Mouse (Mus musculus): ENCODE measurements around the gene Shld2. TPM values are rescaled to one million over a fixed set of nuclear protein-coding genes. Genes with fewer than 3 reads are reported as not detected.
A peak's percentile ranks its signal among the peaks of the same experiment; 100 is the strongest.

The Shld2 gene
- polyA plus RNA-seq, 1 experiment from 2014 or later: 13.6 TPM

DNA sequence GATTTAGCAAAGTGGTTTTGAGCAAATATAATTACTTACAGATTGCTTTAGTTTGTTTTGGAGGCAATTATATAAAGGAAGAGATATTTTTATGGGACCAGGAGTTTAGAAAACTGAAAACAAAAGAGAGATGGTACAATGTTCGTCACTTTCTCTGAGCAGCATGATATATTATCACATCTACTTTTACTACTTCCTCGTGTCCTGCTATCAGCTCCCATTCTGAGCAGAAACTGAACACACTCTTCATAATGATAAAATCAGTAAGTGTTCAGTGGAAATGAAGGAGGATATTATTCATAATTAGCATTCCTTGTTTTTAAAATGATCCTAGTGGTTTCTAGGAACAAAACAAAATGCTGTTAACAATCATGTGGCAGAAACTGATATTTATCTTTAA lies 21.9 kb downstream of the Shld2 start:
- Histone ChIP-seq H3K4me2 (ENCODE audit: low read depth, low read length) (no peak overlapping the region), H3K27ac (ENCODE audit: low read depth) (no peak overlapping the region), H3K9me3 (ENCODE audit: low read length) (no peaks in the 10 kb centered on the region), H3K4me1 (ENCODE audit: insufficient read depth) (no peaks in the 10 kb centered on the region; the same call in 1 of the 2 replicates), H3K27me3 (ENCODE audit: insufficient read depth, low read length) (no peaks in the 10 kb centered on the region), H3K4me3 (ENCODE audit: low read depth, low read length) (no peak overlapping the region), H3K36me3 (replicated peaks; ENCODE audit: insufficient read depth, low read length) (no peaks in the 10 kb centered on the region), H3K9ac (replicated peaks) (no peak overlapping the region)
- 39% methylated on average over 2 of the region's 2 CpGs for WGBS (ENCODE audit: insufficient replicate concordance)
- ATAC-seq: no peak
- TF ChIP-seq CTCF (IDR thresholded peaks at IDR 0.05; ENCODE audit: low read depth): no peak
- no peak for TF ChIP-seq EP300 (IDR thresholded peaks at IDR 0.05; ENCODE audit: low read depth)
- no peak for DNase-seq

- DNase-seq (no peak), ATAC-seq (no peak)
- TF ChIP-seq EP300 (IDR thresholded peaks at IDR 0.05; ENCODE audit: low read depth) (no peak), CTCF (IDR thresholded peaks at IDR 0.05; ENCODE audit: low read depth) (no peak)
- no peak overlapping the region for H3K4me3 ChIP-seq (ENCODE audit: low read depth, low read length)
- H3K4me2 ChIP-seq (ENCODE audit: low read depth, low read length): no peak overlapping the region
- H3K4me1 ChIP-seq (ENCODE audit: insufficient read depth): no peaks in the 10 kb centered on the region
- 83% methylated on average over 5 of the region's 5 CpGs for WGBS (ENCODE audit: insufficient replicate concordance)
- H3K27me3 ChIP-seq (ENCODE audit: insufficient read depth, low read length): no peaks in the 10 kb centered on the region
- no peak overlapping the region for H3K9ac ChIP-seq (replicated peaks)
- H3K36me3 ChIP-seq (replicated peaks; ENCODE audit: insufficient read depth, low read length): no peaks in the 10 kb centered on the region
- no peaks in the 10 kb centered on the region for H3K9me3 ChIP-seq (ENCODE audit: low read length)
- H3K27ac ChIP-seq (ENCODE audit: low read depth): no peak overlapping the region
Measured at GRCm38 (mm10) chr14:34281736-34282269, 28.5 kb downstream of the Shld2 start.

- Histone ChIP-seq H3K4me2 (ENCODE audit: low read depth, low read length) (no peak overlapping the region), H3K4me3 (ENCODE audit: low read depth, low read length) (no peak overlapping the region), H3K27ac (ENCODE audit: low read depth) (no peak overlapping the region), H3K4me1 (ENCODE audit: insufficient read depth) (no peaks in the 10 kb centered on the region), H3K9me3 (ENCODE audit: low read length) (no peaks in the 10 kb centered on the region), H3K36me3 (replicated peaks; ENCODE audit: insufficient read depth, low read length) (no peaks in the 10 kb centered on the region), H3K9ac (replicated peaks) (no peak overlapping the region), H3K27me3 (ENCODE audit: insufficient read depth, low read length) (no peaks in the 10 kb centered on the region)
- WGBS (ENCODE audit: insufficient replicate concordance): 55% methylated on average over 2 of the region's 2 CpGs
- TF ChIP-seq CTCF (IDR thresholded peaks at IDR 0.05; ENCODE audit: low read depth) (no peak), EP300 (IDR thresholded peaks at IDR 0.05; ENCODE audit: low read depth) (no peak)
- no peak for ATAC-seq
- DNase-seq: no peak
Measured at GRCm38 (mm10) chr14:34280798-34281197, 29.5 kb downstream of the Shld2 start.

DNA sequence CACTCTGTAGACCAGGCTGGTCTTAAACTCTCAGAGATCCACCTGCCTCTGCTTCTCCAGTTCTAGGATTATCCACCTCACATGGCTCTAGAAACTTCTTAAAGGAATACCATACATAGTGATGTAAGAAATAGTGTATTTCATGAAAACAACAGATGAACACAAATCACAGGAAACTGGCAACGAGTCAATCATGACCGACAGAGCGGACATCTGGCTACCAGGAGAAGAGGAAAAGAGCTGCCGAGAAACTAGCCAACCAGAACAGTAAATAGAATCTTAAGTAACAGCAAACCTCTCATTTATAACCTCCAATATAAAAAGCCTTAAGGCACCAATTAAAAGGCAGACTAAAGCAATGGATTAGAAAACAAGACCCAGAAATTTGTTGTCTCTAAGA lies 30.6 kb downstream of the Shld2 start:
- Histone ChIP-seq H3K4me3 (ENCODE audit: low read depth, low read length) (no peak overlapping the region), H3K27ac (ENCODE audit: low read depth) (no peak overlapping the region), H3K9me3 (ENCODE audit: low read length) (no peaks in the 10 kb centered on the region), H3K36me3 (replicated peaks; ENCODE audit: insufficient read depth, low read length) (no peaks in the 10 kb centered on the region), H3K4me2 (ENCODE audit: low read depth, low read length) (no peak overlapping the region), H3K9ac (replicated peaks) (no peak overlapping the region), H3K4me1 (ENCODE audit: insufficient read depth) (no peaks in the 10 kb centered on the region), H3K27me3 (ENCODE audit: insufficient read depth, low read length) (no peaks in the 10 kb centered on the region)
- DNase-seq (no peak), ATAC-seq (no peak)
- TF ChIP-seq CTCF (IDR thresholded peaks at IDR 0.05; ENCODE audit: low read depth) (no peak), EP300 (IDR thresholded peaks at IDR 0.05; ENCODE audit: low read depth) (no peak)
- 72% methylated on average over 4 of the region's 4 CpGs for WGBS (ENCODE audit: insufficient replicate concordance)

- Histone ChIP-seq H3K27ac (ENCODE audit: low read depth) (peak overlapping the region; percentile 49), H3K9ac (replicated peaks) (no peak overlapping the region)
- TF ChIP-seq EP300 (IDR thresholded peaks at IDR 0.05; ENCODE audit: low read depth) (peak; percentile 40; the same call in 1 of the 2 replicates), CTCF (IDR thresholded peaks at IDR 0.05; ENCODE audit: low read depth) (no peak)
Measured at GRCm38 (mm10) chr14:34275225-34275624, 35.1 kb downstream of the Shld2 start.

GRCm38 (mm10) chr14:34274141-34274540 lies 36.2 kb downstream of the Shld2 start:
- no peak for ATAC-seq

More at GRCm38 (mm10) chr14:34275225-34275624, 35.1 kb downstream of the Shld2 start:
- ATAC-seq (peak; percentile 90), DNase-seq (no peak)
- Histone ChIP-seq H3K36me3 (replicated peaks; ENCODE audit: insufficient read depth, low read length) (no peaks in the 10 kb centered on the region), H3K4me3 (ENCODE audit: low read depth, low read length) (no peak overlapping the region), H3K4me1 (ENCODE audit: insufficient read depth) (0 out of 2 replicates have a peak, but pooled peaks cover 1% of the 10 kb centered on the region), H3K4me2 (ENCODE audit: low read depth, low read length) (peak overlapping the region; percentile 45), H3K27me3 (ENCODE audit: insufficient read depth, low read length) (no peaks in the 10 kb centered on the region), H3K9me3 (ENCODE audit: low read length) (no peaks in the 10 kb centered on the region)
- WGBS (ENCODE audit: insufficient replicate concordance): 60% methylated on average over 4 of the region's 4 CpGs

More at GRCm38 (mm10) chr14:34274141-34274540, 36.2 kb downstream of the Shld2 start:
- H3K4me2 ChIP-seq (ENCODE audit: low read depth, low read length): peak overlapping the region; percentile 45
- no peak overlapping the region for H3K9ac ChIP-seq (replicated peaks)
- no peak for DNase-seq
- H3K4me3 ChIP-seq (ENCODE audit: low read depth, low read length): no peak overlapping the region
- 0 out of 2 replicates have a peak, but pooled peaks cover 3% of the 10 kb centered on the region for H3K4me1 ChIP-seq (ENCODE audit: insufficient read depth)
- H3K9me3 ChIP-seq (ENCODE audit: low read length): no peaks in the 10 kb centered on the region
- WGBS (ENCODE audit: insufficient replicate concordance): 74% methylated on average over 3 of the region's 3 CpGs
- peak overlapping the region; percentile 44 for H3K27ac ChIP-seq (ENCODE audit: low read depth)
- H3K27me3 ChIP-seq (ENCODE audit: insufficient read depth, low read length): no peaks in the 10 kb centered on the region
- TF ChIP-seq EP300 (IDR thresholded peaks at IDR 0.05; ENCODE audit: low read depth) (peak; percentile 84), CTCF (IDR thresholded peaks at IDR 0.05; ENCODE audit: low read depth) (no peak)
- H3K36me3 ChIP-seq (replicated peaks; ENCODE audit: insufficient read depth, low read length): no peaks in the 10 kb centered on the region

All from liver, postnatal 0 days (tissue).